10 mouse cellular contexts compared by ENCODE assay signal in genomic region chr11:44156081-44156480, GRCm38 (mm10).
DNase-seq lines count a peak whose midpoint lies in the region; ATAC-seq and TF ChIP-seq lines count a peak whose summit lies in the region.
"Had no signal": no experiment of that assay in that cellular context is flagged by ENCODE, and none has a peak within 500 bp of the region (broad histone marks: within the 10 kb centered on the region; RNA-seq: fewer than 3 reads in every experiment).

No protein-coding gene starts in this region.

- H3K9ac ChIP-seq in midbrain, postnatal 0 days (replicated peaks; ENCODE audit: low read length, poor library complexity, severe bottlenecking), result no peak overlapping the region
- H3K9ac ChIP-seq in midbrain, embryonic 16.5 days (ENCODE audit: low read depth, low read length), result no peak overlapping the region
- H3K9ac ChIP-seq: liver, embryonic 14.5 days; stomach, embryonic 15.5 days had no signal

- no peak overlapping the region for H3K4me2 ChIP-seq in midbrain, postnatal 0 days (ENCODE audit: low read depth, low read length, poor library complexity, severe bottlenecking)
- H3K4me2 ChIP-seq in midbrain, embryonic 16.5 days (ENCODE audit: low read length), result no peak overlapping the region
- H3K4me2 ChIP-seq: stomach, embryonic 15.5 days had no signal

- ATAC-seq in midbrain, postnatal 0 days (ENCODE audit: low FRiP score), result no peak
- no peak for ATAC-seq in midbrain, embryonic 16.5 days

- TF ChIP-seq CTCF in midbrain, postnatal 0 days (IDR thresholded peaks at IDR 0.05), result no peak

- no peak overlapping the region for H3K4me3 ChIP-seq in midbrain, postnatal 0 days (ENCODE audit: low read depth, low read length)
- H3K4me3 ChIP-seq in midbrain, embryonic 16.5 days (ENCODE audit: low read depth, low read length), result no peak overlapping the region
- H3K4me3 ChIP-seq: stomach, embryonic 15.5 days had no signal

- no peaks in the 10 kb centered on the region for H3K4me1 ChIP-seq in midbrain, postnatal 0 days (ENCODE audit: insufficient read depth, low read length)
- peaks cover 2% of the 10 kb centered on the region; the same call in 1 of the 2 replicates for H3K4me1 ChIP-seq in midbrain, embryonic 16.5 days (ENCODE audit: control insufficient read depth, insufficient read depth, low read length)
- H3K4me1 ChIP-seq: stomach, embryonic 15.5 days had no signal

- H3K36me3 ChIP-seq in midbrain, postnatal 0 days (ENCODE audit: insufficient read depth, low read length), result no peaks in the 10 kb centered on the region
- H3K36me3 ChIP-seq in midbrain, embryonic 16.5 days (ENCODE audit: control insufficient read depth, insufficient read depth, low read length), result no peaks in the 10 kb centered on the region
- H3K36me3 ChIP-seq: stomach, embryonic 15.5 days had no signal

- H3K27me3 ChIP-seq in midbrain, postnatal 0 days (ENCODE audit: insufficient read depth, low read length), result no peaks in the 10 kb centered on the region
- H3K27me3 ChIP-seq in midbrain, embryonic 16.5 days (ENCODE audit: control insufficient read depth, insufficient read depth, low read depth, low read length), result no peaks in the 10 kb centered on the region
- H3K27me3 ChIP-seq: stomach, embryonic 15.5 days had no signal

- no peaks in the 10 kb centered on the region for H3K9me3 ChIP-seq in midbrain, postnatal 0 days (ENCODE audit: low read length)
- no peaks in the 10 kb centered on the region for H3K9me3 ChIP-seq in midbrain, embryonic 16.5 days (replicated peaks; ENCODE audit: control insufficient read depth, low read length, poor library complexity, severe bottlenecking)
- H3K9me3 ChIP-seq: stomach, embryonic 15.5 days had no signal

- DNase-seq in adrenal gland, adult (ENCODE audit: inconsistent age in 2 of 2, low spot score in 1 of 2), result peak; percentile 48 to 83
- no peak for DNase-seq in adrenal gland, postnatal 25 days
- peak; percentile 67 for DNase-seq in midbrain, postnatal 0 days (ENCODE audit: low spot score)
- DNase-seq in kidney, adult 8-10 months, result peak; percentile 17 to 22
- DNase-seq in cerebellum, adult 11 months, result no peak
- no peak for DNase-seq in layer of hippocampus, adult 8-10 months (ENCODE audit: low spot score in 2 of 2)
- no peak for DNase-seq in right cerebral cortex, postnatal 10 days (ENCODE audit: low spot score in 2 of 2)

- 40% methylated on average over 5 of the region's 5 CpGs for WGBS in midbrain, postnatal 0 days
- WGBS in midbrain, embryonic 16.5 days, result 47% methylated on average over 5 of the region's 5 CpGs

- H3K27ac ChIP-seq in midbrain, postnatal 0 days (ENCODE audit: low read depth, low read length), result no peak overlapping the region
- no peak overlapping the region for H3K27ac ChIP-seq in midbrain, embryonic 16.5 days (ENCODE audit: low read length)
- H3K27ac ChIP-seq: liver, embryonic 14.5 days; stomach, embryonic 15.5 days had no signal

Comparison
In these comparisons a context has a peak if more than half of its experiments do, and no peak if none do; other contexts are left out.
1. DNase-seq: peak in adrenal gland, adult (2 of 2), midbrain, postnatal 0 days (single experiment) and kidney, adult 8-10 months (2 of 2); none in adrenal gland, postnatal 25 days (single experiment), cerebellum, adult 11 months (single experiment), layer of hippocampus, adult 8-10 months (0 of 2) and right cerebral cortex, postnatal 10 days (0 of 2).